Mouse (Mus musculus): Measurements from ENCODE around the gene Tango6.

Tango6 gene

DNA sequence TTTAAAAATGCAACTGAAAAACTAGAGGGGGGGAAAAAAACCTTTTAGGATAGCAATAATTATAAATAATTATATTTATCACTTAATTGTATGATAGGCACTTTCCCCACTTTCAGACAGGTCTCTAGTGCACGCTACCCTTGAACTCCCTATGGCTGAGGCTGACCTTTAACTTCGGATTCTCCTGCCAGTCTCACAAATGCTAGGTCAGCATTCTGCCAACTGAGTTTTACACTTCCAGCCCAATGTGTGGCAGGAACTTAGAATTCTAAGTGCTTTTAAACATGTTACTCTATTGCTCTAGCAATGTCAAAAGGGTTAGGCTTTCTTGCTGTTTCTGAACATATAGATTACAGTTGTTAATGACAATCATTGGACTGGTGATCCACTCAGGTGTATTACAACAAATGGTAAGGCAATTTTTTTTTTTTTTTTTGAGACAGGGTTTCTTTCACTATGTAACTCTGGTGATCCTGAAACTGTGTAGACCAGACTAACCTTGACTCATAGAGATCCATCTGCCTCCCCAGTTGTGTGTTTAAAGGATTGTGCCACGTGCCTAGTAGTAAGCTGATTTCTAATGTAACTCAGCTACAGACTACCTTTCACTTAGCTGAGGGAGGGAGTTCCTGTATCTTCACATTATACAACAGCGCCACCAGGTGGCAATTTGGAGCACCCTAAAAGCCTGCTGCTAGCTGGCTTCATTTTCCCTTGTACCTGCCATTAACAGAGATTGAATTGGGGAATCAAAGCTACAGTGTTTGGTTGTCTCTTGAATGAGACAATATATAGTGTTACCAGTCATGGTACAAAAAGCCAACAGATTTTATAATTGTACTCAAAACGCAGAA lies 204.7 kb downstream of the Tango6 start:
- DNase-seq: peak; percentile 89

DNA sequence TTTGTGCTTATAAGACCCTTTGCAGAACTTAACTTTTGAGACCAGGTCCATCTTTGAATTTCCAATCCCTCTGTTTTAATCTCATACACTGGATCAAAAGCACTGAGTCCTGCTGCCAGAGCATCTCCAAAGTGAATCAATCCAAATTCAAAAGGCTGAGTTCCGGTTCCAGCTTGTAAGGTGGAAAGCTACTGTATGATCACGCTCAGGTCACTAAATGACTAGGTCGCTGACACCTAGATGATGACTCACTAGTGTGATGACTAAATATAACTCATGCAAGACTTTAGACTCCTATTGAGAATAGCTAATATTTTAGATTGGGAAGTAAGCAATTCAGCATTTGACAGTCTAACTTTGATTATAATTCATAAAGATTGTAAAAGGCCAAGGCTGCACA lies 205.9 kb downstream of the Tango6 start:
- DNase-seq: no peak

DNA sequence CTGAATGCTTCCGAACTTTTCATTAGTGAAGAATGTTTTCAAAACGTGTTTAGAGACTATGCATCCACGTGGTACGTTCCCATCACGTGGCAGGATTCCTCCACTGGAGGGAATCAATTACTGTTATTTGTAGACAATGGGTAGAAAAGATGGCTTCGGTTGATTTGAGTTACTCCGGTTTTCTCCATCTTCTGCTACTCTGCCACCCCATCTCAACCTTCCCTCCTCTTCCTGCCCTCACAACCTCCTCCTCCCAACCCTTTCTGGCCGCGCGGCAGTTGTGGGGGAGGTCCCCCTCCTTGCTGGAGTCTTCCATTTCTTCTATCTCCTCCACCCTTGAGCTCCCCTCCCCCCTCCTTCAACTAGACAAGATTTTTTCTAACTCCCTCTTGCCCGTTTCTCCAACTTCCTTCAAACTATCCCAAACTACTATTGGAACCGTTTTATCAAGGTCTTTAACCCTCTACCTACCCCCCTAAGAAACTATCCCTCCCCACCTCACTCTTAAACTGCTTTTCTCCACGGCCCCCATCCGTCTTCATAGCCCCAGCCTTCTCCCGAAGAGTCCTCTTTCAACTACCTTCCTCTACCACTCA lies 209.4 kb downstream of the Tango6 start:
- DNase-seq: peak; percentile 65

DNA sequence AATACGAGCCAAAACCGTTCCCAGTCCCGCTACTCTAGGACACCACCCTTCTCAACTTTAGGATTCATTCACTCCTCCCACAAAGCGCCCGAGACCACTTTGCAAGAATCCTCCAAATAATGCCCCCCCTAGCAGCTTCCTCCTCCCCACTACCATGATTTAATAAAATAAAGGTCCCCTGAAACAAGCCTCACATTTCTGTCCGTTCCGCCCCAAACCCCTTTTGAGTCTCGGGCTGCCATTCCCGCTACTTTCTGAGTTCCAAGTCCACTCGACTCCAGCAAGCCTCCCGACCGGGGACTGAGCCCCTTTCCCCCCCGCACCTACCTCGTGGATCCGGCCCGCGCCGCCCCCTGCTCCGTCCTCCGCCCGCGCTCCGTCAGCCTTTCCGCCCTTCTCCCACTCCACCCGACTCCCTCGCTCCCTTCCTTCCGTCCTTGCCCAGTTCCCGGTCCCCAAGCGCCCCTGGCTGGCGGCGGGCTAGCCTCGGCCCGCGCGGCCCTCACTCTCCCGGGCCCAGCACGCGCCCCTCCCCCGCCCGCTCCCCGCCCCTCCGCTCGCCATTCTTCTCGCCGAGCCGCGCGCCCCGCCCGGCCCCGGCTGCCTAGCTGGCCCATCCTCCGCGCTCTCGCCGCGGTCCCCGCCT lies 210.1 kb downstream of the Tango6 start:
- peak; percentile 81 for DNase-seq

DNA sequence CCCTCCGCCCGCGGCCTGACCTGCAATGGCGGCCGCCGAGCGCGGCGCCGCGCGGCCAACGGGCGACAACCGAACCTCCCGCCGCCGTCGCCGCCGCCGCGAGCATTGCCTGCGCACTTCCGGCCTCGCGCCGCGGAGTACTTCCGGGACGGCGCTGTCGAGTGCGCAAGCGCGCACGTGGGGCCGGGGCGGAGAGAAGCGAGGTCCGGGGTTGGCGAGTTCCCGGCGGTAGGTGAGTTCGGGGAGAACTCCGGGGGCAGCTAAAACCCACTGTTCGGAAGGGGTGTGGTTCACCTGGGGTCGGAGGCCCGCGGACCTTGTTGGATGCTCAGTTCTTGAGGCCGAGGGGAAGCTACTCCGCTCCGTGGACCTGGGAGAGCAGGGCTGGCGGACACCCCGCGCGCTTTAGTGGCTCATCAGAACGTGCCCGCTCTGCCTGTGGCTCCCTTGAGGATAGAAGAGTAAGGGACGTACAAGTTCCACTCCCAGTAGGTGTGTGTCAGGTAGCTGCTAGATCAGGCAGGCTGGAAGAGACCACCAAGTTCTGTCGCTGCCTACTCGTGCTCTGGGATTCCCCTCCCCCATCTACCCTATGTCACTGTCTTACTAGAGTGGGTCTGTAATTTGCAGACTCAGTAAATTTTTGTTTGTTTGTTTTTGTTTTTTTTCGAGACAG lies 210.8 kb downstream of the Tango6 start, which contains the start of gene Utp4:
Gene Utp4 (plus strand): TSS at position 156 of the 676 bp plus-strand sequence.
- peak; percentile 92 for DNase-seq

DNA sequence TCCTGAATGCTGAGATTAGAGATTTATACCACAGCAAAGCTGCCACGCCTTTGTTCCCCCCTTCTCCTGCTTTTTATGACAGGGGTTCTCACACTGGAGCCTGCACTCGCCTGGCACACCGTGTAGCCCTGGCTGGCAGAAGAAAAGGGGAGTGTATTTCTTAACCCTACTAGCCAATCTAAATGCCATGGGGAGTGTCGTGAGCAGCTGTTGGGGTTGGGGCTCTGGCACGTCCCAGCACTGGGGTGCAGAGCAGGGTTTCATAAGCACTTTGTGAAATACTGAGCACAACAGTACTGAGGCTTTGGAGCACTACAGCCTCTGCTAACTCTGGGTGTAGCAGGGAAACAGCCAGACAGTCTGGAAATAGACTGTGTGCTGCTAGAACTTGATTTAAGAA lies 216.6 kb downstream of the Tango6 start:
- no peak for DNase-seq

Data from thymus, postnatal 4 days (tissue).